Mouse (Mus musculus) brain, embryonic 18.5 days (tissue): ENCODE measurements around the gene Gm8237.
"Not testable (repeated sequence)": the region's sequence is repeated elsewhere in the genome, so short reads cannot be mapped to it uniquely, and the experiment has no call there.

Source experiments
- DNase-seq: peaks from one replicate; pipeline ENCODE4 v3.0.0-alpha.2; 2012; ENCODE audit warnings: low read depth, low spot score

Gm8237 gene

GRCm38 (mm10) chr14:5880241-5880640 is at the start of gene Gm8237:
TSS of gene Gm8237 (minus strand) at chr14:5880382.
- not testable (repeated sequence) for DNase-seq

- DNase-seq = not testable (repeated sequence)
Observed at GRCm38 (mm10) chr14:5923276-5923675, 43.1 kb upstream of the Gm8237 start.

GRCm38 (mm10) chr14:5918330-5918942 is 38.3 kb upstream of the Gm8237 start:
- not testable (repeated sequence) for DNase-seq

- DNase-seq = not testable (repeated sequence)
Observed at GRCm38 (mm10) chr14:5913701-5914100, 33.5 kb upstream of the Gm8237 start.

GRCm38 (mm10) chr14:5879791-5880190 is 391 bp downstream of the Gm8237 start:
- not testable (repeated sequence) for DNase-seq

GRCm38 (mm10) chr14:5879136-5879535 is 1.0 kb downstream of the Gm8237 start:
- DNase-seq = peak; percentile 30

- DNase-seq = not testable (repeated sequence)
Observed at GRCm38 (mm10) chr14:5855911-5856310, 24.3 kb downstream of the Gm8237 start.

GRCm38 (mm10) chr14:5830229-5830628 is 50.0 kb downstream of the Gm8237 start, which contains the start of gene Gm3424:
TSS of gene Gm3424 (minus strand) at chr14:5830329.
- DNase-seq = not testable (repeated sequence)

- DNase-seq = not testable (repeated sequence)
Observed at GRCm38 (mm10) chr14:5812699-5813356, 67.4 kb downstream of the Gm8237 start.
